Mouse (Mus musculus) adrenal gland, adult 8-10 months (tissue): ENCODE results near the gene Exoc3l2. TPM values are rescaled to one million over a fixed set of nuclear protein-coding genes. Genes with fewer than 3 reads are reported as not detected.

Source experiments
- DNase-seq: peaks from one replicate; pipeline ENCODE4 v3.0.0; 2022
- total RNA-seq, 4 experiments: library from RNA; stranded (reverse); gene quantifications; 2 replicates each; pipeline ENCODE4 v1.2.4; 2022

Gene Exoc3l2
- total RNA-seq, 4 experiments from 2014 or later: 31.9 to 69.2 (median 51.8) TPM

DNA sequence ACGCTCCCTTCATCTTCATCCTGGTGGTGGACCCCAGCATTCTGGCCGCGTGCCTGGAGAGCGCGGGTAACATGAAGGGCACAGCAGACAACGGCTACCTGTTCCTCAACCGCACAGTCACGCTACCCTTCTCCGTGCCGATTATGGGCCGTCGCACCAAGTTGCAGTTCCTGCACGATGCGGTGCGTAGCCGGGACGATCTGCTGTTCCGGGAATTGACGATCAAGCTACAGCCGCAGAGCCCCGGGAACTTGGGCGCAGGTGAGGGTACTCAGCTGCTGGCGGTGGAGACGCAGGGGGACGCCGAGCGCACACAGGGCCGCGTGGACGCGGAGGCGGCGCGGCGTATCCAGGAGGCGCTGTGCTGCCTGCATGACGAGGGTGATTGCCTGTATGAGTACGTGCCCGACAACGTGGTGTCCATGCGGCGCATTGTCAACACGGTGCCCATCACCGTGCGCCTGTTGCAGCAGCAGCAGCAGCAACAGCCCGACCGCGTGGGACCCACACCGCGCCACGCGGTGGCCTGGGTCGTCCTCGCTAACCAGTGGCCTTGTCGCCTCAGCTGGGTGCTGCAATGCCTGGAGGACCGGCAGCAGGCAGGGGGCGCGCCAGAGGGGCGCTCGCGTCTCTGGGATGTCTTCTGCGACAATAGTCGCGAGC, 60.8 kb downstream of the Exoc3l2 start:
- DNase-seq: no peak

DNA sequence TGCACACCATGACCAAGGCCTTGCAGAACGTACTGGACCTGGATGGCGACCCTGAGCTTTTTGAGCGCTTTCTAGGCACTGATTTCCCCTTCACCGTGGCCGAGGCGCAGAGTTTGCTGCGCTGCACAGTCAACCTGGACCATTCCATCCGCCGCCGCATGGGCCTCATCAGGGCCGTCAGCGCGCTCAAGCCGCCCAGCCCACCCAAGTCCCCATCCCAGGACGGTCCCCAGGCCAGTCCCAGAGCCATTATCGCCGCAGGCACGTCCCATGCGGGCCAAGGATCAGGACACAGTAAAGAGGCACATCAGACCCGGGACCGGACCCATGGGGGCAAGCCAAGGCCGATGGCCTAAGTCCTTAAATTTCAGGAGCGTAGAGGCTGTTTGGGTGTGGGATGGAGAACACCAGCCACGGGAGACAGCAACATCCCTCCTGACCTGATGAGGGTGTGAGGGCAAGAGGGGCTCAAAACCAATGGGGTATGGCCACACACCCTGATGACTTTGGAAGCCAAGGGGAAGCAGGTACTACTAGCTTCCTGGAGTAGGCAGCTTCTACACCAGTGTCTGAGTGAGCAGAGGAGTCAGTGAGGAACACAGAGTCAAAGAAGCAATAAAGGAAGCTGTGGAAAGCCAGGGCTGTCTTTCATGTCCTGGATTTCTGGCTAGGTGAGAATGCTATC, 61.4 kb downstream of the Exoc3l2 start:
- no peak for DNase-seq

DNA sequence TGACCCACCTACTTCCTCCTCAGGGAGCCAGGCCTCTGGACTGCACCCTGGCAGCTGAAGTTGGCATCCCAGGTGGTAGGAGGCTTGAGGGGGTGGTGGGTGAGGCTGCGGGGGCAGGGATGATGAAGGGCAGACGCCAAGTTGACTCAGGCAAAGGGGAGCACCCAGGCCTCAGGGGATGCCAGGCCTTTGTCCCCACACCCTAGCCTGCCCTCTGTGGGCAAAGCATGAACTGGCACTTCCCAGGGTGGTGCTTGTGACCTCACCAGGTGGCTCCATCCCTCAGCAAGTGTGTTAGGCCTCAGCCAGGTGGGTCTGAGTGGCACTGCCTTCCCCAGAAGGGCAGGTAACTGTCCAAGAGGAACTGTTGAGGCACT, 62.0 kb downstream of the Exoc3l2 start:
- no peak for DNase-seq

DNA sequence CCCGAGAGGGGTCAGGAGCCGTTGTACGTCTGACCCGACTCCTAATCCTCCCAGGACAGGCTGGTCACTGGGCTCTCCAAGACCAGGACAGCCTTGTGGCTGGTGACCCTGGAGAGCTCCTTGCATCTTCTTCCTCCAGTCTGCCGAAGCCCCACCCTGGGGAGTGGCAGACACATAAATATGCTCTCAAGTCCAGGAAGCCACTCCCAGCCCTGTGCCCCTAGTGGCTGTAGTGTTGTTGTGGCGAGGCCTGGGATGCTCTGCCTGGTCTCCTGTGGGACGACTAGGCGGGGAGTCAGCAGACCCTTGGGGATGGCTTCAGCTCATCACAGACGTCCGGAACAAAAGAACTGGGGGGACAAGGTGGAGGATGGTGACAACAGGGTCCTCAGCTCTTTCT, 67.9 kb downstream of the Exoc3l2 start:
- no peak for DNase-seq

DNA sequence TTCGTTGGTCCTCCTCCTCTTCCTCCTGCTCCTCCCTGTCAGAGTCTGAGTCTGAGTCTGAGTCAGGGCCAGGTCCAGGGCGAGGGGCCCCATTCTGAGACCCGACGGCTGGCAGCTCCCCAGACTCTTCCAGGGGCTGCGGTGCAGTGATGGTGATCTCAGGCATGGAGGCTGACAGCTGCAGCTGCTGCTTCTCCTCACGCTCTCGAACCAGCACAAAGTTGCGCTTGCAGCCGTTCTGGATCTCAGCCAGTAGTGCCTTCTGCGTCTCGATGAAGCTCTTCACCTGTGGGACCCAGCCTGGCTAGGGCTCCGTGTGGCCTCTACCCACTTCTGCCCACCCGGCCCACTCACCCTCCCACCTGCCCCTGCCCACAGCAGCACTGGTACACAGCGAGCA, 69.1 kb downstream of the Exoc3l2 start:
- DNase-seq: no peak

DNA sequence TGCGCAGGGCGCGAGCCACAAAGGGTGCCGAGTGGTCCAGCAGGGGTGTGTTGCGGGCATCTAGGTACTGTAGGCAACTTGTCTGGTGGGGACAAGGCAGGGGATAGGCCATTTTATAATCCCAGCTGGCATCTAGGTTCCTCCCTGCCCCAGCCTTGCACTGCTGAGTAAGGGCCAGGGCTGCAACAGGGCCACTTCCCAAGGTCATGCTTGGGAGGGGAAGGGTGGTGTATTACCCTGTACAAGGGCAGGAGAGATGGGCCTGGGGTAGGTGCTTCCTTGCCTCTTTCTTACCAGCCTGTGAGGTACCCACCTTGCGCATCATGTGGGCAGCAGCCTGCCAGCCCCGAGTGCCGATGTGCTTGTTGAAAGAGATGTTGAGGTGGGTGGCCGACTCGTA, 71.5 kb downstream of the Exoc3l2 start:
- no peak for DNase-seq

DNA sequence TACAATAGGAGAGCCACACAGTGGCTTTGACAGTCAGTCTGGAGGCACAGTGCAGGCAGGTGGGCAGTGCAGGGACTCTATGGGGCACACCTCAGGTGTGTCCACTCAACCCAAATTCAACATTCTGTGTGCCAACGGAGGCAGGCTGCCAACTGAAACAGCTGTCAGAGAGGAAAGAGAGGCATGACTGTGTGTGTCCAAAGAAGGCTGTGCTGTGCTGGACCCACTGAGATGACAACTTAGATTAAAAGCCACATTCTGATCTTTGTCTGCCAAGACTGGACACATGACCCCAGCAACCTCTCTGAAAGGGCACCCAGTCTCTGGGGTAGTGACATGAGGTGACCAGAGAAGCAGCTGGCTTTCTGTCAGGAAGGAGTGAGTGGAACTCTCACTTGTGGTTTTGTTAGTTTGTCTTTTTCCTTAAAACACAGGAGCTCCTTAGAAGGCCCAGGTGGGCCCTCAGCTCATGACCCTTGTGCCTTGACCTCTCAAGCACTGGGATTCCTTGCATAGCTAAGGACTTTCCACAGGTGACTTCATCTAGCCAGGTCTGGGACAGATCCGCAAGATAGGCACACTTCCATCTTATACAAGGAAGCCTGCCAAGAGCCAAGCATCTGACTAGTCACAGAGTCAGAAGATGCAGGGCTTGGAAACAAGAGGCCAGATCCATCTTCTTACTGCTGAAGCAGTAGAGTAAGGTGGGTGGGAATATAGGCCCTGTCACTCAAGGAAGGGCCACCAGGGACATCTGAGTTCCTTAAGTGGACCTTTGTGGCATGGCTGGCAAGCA, 77.8 kb downstream of the Exoc3l2 start:
- no peak for DNase-seq

DNA sequence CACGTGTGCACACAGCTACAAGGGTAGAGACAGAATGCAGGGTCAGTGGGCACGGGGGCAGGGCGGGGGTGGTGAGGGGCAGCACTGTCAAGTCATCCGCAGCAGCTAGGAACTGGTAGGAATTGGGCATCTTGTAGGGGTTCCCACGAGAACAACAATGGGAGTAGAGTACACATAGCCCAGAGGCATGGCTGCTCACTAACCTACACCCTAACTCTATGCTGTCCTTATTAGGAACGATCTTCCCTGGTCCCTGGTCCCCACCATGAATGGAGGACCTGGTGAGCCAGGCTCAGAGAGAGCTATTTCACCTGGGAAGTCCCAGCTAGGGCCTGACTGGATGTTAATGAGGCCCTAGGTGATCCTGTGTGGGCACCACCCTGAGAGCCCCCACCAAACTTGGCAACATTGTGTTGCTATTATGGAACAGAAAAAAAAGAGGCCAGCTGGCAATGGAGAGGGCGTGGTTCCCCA, 78.6 kb downstream of the Exoc3l2 start:
- no peak for DNase-seq

DNA sequence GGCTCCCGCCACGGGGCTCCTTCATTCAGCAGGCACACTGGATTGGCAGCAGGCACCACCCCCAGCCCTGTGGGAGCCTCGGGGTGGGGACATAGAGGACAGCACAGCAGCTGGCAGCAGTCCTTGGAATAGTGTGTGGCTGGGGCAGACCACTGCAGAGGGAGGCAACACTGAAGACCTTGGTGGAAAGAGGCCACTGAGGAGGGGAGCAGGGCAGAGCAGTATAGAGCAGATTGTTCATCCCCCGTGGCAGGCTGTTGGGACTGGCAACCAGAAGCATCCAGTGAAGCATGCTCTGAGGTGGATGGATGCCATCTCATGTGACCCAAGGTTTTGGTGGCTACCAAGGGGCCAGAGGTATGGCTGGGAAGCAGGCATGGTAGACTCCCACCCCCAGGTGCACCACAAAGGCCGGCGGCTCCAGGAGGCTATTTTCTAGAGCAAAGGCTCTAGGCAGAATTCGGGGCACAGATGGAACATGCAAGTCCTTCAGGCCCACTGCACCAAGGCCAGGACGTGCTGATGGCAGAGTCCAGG, 79.1 kb downstream of the Exoc3l2 start:
- no peak for DNase-seq

DNA sequence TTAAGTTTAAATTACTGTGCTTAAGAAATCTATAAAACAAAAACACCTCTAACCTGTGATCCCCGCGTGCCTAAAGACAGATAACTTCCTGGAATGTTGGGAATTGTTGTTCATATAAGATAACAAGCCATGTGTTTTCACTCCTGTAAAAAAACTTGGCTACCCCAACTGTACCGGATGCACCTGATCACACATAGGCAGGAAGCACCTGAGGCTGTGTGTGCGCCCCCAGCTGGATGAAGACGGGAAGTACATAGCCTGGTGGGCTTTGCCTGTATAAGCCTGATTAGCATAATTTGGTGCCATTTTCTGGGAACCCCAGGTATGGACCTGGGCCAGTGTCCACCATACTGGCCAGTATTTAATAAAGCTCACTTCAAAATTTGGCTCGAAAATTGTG, 80.5 kb downstream of the Exoc3l2 start:
- DNase-seq: no peak

DNA sequence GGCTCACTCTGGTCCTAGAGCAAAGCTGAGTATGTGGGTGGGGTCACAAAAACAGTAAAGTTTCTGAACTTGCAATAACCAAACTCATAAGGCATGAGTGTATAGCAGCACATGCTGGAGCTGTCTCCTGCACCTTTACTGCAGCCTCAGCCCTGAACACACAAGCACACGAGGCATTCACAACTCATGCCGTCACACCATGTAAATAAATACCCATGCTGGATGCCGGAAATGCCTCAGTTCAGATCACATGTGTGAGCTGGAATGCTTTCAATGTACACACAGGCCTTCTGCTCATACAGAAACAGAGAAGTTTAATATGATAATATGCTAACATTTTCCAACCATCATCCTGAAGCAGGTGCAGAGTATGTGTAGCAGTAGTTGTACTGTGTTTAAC, 82.9 kb downstream of the Exoc3l2 start:
- DNase-seq: no peak

Other genes starting within 250 kb of the Exoc3l2 start
- gene Opa3, start 235.0 kb upstream of the Exoc3l2 start, total RNA-seq: 10 to 100 TPM; 32.4 to 41.5 (median 33.7) TPM
- 10 to 100 TPM; 44.8 to 70.6 (median 59.1) TPM for gene Vasp, start 191.5 kb upstream of the Exoc3l2 start, total RNA-seq
- gene Ppm1n, start 183.3 kb upstream of the Exoc3l2 start, total RNA-seq: not detected
- 10 to 100 TPM in 1 of 4 experiments, 1 to 10 TPM in 3; 3.8 to 15.0 (median 6.8) TPM for gene Rtn2, start 180.7 kb upstream of the Exoc3l2 start, total RNA-seq
- 1 to 10 TPM; 1.6 to 9.4 (median 5.6) TPM for gene Fosb, start 153.3 kb upstream of the Exoc3l2 start, total RNA-seq
- 10 to 100 TPM; 32.4 to 56.3 (median 41.6) TPM for gene Ercc1, start 118.6 kb upstream of the Exoc3l2 start, total RNA-seq
- gene Cd3eap, start 103.8 kb upstream of the Exoc3l2 start, total RNA-seq: 10 to 100 TPM; 12.9 to 15.2 (median 13.5) TPM
- 10 to 100 TPM in 1 of 4 experiments, 1 to 10 TPM in 3; 6.4 to 12.5 (median 8.4) TPM for gene Ppp1r13l, start 103.6 kb upstream of the Exoc3l2 start, total RNA-seq
- 10 to 100 TPM; 31.0 to 44.8 (median 39.2) TPM for gene Ercc2, start 81.3 kb upstream of the Exoc3l2 start, total RNA-seq
- gene Klc3, start 59.2 kb upstream of the Exoc3l2 start, total RNA-seq: 10 to 100 TPM in 1 of 4 experiments, 1 to 10 TPM in 2, under 1 TPM in 1; 0.61 to 13.6 (median 5.5) TPM
- not detected for gene Ckm, start 58.6 kb upstream of the Exoc3l2 start, total RNA-seq
- 10 to 100 TPM; 44.4 to 53.9 (median 47.6) TPM for gene Mark4, start 4.5 kb upstream of the Exoc3l2 start, total RNA-seq
- 10 to 100 TPM; 12.7 to 15.4 (median 13.6) TPM for gene Bloc1s3, start 45.0 kb downstream of the Exoc3l2 start, total RNA-seq
- gene Trappc6a, start 45.1 kb downstream of the Exoc3l2 start, total RNA-seq: 100 to 1,000 TPM in 1 of 4 experiments, 10 to 100 TPM in 3; 77.7 to 107 (median 90.3) TPM
- under 1 TPM in 2 of 4 experiments, not detected in 2; 0.13 to 0.31 TPM for gene Nkpd1, start 54.5 kb downstream of the Exoc3l2 start, total RNA-seq
- gene Ppp1r37, start 99.7 kb downstream of the Exoc3l2 start, total RNA-seq: 10 to 100 TPM; 68.3 to 88.3 (median 81.8) TPM
- gene Zfp296, start 114.0 kb downstream of the Exoc3l2 start, total RNA-seq: under 1 TPM; 0.52 to 0.68 (median 0.57) TPM
- gene Gemin7, start 114.3 kb downstream of the Exoc3l2 start, total RNA-seq: 10 to 100 TPM; 76.9 to 94.1 (median 85.1) TPM
- 10 to 100 TPM; 29.5 to 92.6 (median 50.4) TPM for gene Clasrp, start 141.2 kb downstream of the Exoc3l2 start, total RNA-seq
- 10 to 100 TPM; 31.6 to 50.7 (median 42.6) TPM for gene Relb, start 166.1 kb downstream of the Exoc3l2 start, total RNA-seq
- gene Clptm1, start 201.7 kb downstream of the Exoc3l2 start, total RNA-seq: 100 to 1,000 TPM; 164 to 180 (median 179) TPM
- gene Apoc2, start 214.6 kb downstream of the Exoc3l2 start, total RNA-seq: 1 to 10 TPM in 3 of 4 experiments, not detected in 1; 1.0 to 2.6 (median 1.4) TPM
- 1 to 10 TPM in 2 of 4 experiments, under 1 TPM in 1, not detected in 1; 0.54 to 3.0 (median 1.9) TPM for gene Gm44805, start 218.1 kb downstream of the Exoc3l2 start, total RNA-seq
- 100 to 1,000 TPM in 2 of 4 experiments, 10 to 100 TPM in 2; 48.6 to 249 (median 89.6) TPM for gene Apoc4, start 218.1 kb downstream of the Exoc3l2 start, total RNA-seq
- gene Apoc1, start 229.3 kb downstream of the Exoc3l2 start, total RNA-seq: 100 to 1,000 TPM in 2 of 4 experiments, 10 to 100 TPM in 2; 11.6 to 554 (median 210) TPM
- gene Apoe, start 235.9 kb downstream of the Exoc3l2 start, total RNA-seq: 1,000 to 10,000 TPM in 3 of 4 experiments, 100 to 1,000 TPM in 1; 996 to 1,300 (median 1,120) TPM